Mouse (Mus musculus) stomach, embryonic 14.5 days (tissue): ENCODE data around the gene Cdc25a. TPM values are rescaled to one million over a fixed set of nuclear protein-coding genes. Genes with fewer than 3 reads are reported as not detected.

Source experiments
- ATAC-seq: fragments of 200-750 bp; cut with Nextera tagmentation; 2 replicates; pipeline ENCODE4 v1.8.0; 2017; ENCODE audit warnings: low read depth, moderate TSS enrichment; ENCODE audit not compliant: insufficient number of reproducible peaks, insufficient read depth, low FRiP score
- H3K27ac ChIP-seq: fragments of 300-500 bp; sonication (generic); 2 replicates; pipeline ENCODE4 v1.5.1; 2014; ENCODE audit warnings: mild to moderate bottlenecking, low read length, moderate library complexity, mixed read lengths
- H3K27me3 ChIP-seq: fragments of 300-500 bp; sonication (generic); 2 replicates; pipeline ENCODE4 v1.6.1; 2014; ENCODE audit warnings: low read length, control low read depth, mixed read lengths; ENCODE audit not compliant: control insufficient read depth, insufficient read depth
- H3K36me3 ChIP-seq: fragments of 300-500 bp; sonication (generic); 2 replicates; pipeline ENCODE4 v1.6.1; 2014; ENCODE audit warnings: mild to moderate bottlenecking, control low read depth, low read length, moderate library complexity, mixed read lengths; ENCODE audit not compliant: control insufficient read depth, insufficient read depth
- H3K4me1 ChIP-seq: fragments of 300-500 bp; sonication (generic); 2 replicates; pipeline ENCODE4 v1.6.1; 2014; ENCODE audit warnings: low read length, control low read depth, mixed read lengths; ENCODE audit not compliant: control insufficient read depth, insufficient read depth
- H3K4me2 ChIP-seq: fragments of 300-500 bp; sonication (generic); replicated peaks from 2 replicates; pipeline ENCODE4 v1.6.1; 2014; ENCODE audit warnings: low read depth, low read length, control low read depth
- H3K4me3 ChIP-seq: fragments of 300-500 bp; sonication (generic); 2 replicates; pipeline ENCODE4 v1.5.1; 2014; ENCODE audit warnings: low read depth, low read length, control low read depth
- H3K9ac ChIP-seq: fragments of 300-500 bp; sonication (generic); replicated peaks from 2 replicates; pipeline ENCODE4 v1.6.1; 2014; ENCODE audit warnings: low read depth, mild to moderate bottlenecking, control low read depth, low read length, moderate library complexity, mixed read lengths
- H3K9me3 ChIP-seq: fragments of 300-500 bp; sonication (generic); 2 replicates; pipeline ENCODE4 v1.6.1; 2016; ENCODE audit warnings: low read depth, low read length, control low read depth; ENCODE audit not compliant: control insufficient read depth
- WGBS: fragments of 180-500 bp; shearing (Covaris S2); extraction: QIAGEN DNeasy Blood & Tissue Kit; methylation state at CpG from one replicate; pipeline ENCODE4 v1.1.7; 2014; 5-methylcytosine and 5-hydroxymethylcytosine counted together
- polyA plus RNA-seq: library from polyadenylated mRNA; unstranded; fragments of >200 nt; fragmentation: Nextera tagmentation; extraction: Ambion mirVana; gene quantifications from 2 replicates; pipeline ENCODE4 v1.2.1, GENCODE M21; 2014

The Cdc25a gene
- polyA plus RNA-seq, 1 experiment from 2014 or later: 25.2 TPM

GRCm38 (mm10) chr9:109855947-109856346, 19.4 kb upstream of the Cdc25a start:
- no peak overlapping the region for H3K27ac ChIP-seq
- no peaks in the 10 kb centered on the region for H3K27me3 ChIP-seq
- H3K9me3 ChIP-seq: no peaks in the 10 kb centered on the region
- no peaks in the 10 kb centered on the region for H3K36me3 ChIP-seq
- H3K9ac ChIP-seq: no peak overlapping the region
- H3K4me3 ChIP-seq: no peak overlapping the region
- no peak for ATAC-seq
- WGBS: 67% methylated on average over 6 of the region's 6 CpGs
- H3K4me2 ChIP-seq: no peak overlapping the region
- H3K4me1 ChIP-seq: no peaks in the 10 kb centered on the region

- Histone ChIP-seq H3K36me3 (no peaks in the 10 kb centered on the region), H3K9ac (no peak overlapping the region), H3K4me3 (no peak overlapping the region), H3K27ac (no peak overlapping the region), H3K9me3 (no peaks in the 10 kb centered on the region), H3K4me2 (peak overlapping the region; percentile 19), H3K4me1 (no peaks in the 10 kb centered on the region), H3K27me3 (no peaks in the 10 kb centered on the region)
- 19% methylated on average over 20 of the region's 20 CpGs for WGBS
- 0 out of 2 replicates have a peak, but pooled peaks have one; percentile 42 for ATAC-seq
These were observed 12.9 kb upstream of the Cdc25a start for GRCm38 (mm10) chr9:109862397-109863044.

DNA sequence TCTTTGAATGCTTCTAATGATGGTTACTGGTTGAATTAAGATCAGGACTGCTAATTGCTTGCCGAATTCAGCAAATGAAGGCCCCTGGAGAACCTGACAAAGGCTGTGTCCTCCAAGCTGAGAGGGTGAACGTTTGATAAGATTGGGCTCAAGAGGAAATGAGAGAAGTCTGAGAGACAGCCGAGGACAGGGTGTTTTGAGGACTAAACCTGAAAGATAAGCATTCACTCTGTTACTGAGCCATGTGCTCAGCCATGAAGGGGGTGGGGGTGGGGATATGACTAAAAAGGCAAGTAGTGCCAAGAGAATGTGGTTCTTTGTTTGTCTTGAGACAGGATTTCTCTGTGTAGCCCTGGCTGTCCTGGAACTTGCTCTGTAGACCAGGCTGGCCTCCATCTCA, 12.3 kb upstream of the Cdc25a start:
- no peaks in the 10 kb centered on the region for H3K36me3 ChIP-seq
- H3K27me3 ChIP-seq: no peaks in the 10 kb centered on the region
- no peak overlapping the region for H3K4me3 ChIP-seq
- H3K9ac ChIP-seq: no peak overlapping the region
- no peak overlapping the region for H3K27ac ChIP-seq
- no peak overlapping the region for H3K4me2 ChIP-seq
- no peak for ATAC-seq
- H3K9me3 ChIP-seq: no peaks in the 10 kb centered on the region
- 55% methylated on average over 3 of the region's 3 CpGs for WGBS
- no peaks in the 10 kb centered on the region for H3K4me1 ChIP-seq

GRCm38 (mm10) chr9:109866218-109866617, 9.2 kb upstream of the Cdc25a start:
- no peak overlapping the region for H3K27ac ChIP-seq
- ATAC-seq: no peak
- H3K4me1 ChIP-seq: 0 out of 2 replicates have a peak, but pooled peaks cover 2% of the 10 kb centered on the region
- no peak overlapping the region for H3K4me2 ChIP-seq
- no peaks in the 10 kb centered on the region for H3K9me3 ChIP-seq
- no peak overlapping the region for H3K9ac ChIP-seq
- no peaks in the 10 kb centered on the region for H3K27me3 ChIP-seq
- H3K36me3 ChIP-seq: no peaks in the 10 kb centered on the region
- no peak overlapping the region for H3K4me3 ChIP-seq
- 46% methylated on average over 2 of the region's 2 CpGs for WGBS

- Histone ChIP-seq H3K4me1 (0 out of 2 replicates have a peak, but pooled peaks cover 3% of the 10 kb centered on the region), H3K27ac (no peak overlapping the region), H3K27me3 (no peaks in the 10 kb centered on the region), H3K9ac (no peak overlapping the region), H3K36me3 (no peaks in the 10 kb centered on the region), H3K4me2 (no peak overlapping the region), H3K9me3 (no peaks in the 10 kb centered on the region), H3K4me3 (no peak overlapping the region)
- 28% methylated on average over 6 of the region's 6 CpGs for WGBS
- ATAC-seq: no peak
These were observed 4.3 kb upstream of the Cdc25a start for GRCm38 (mm10) chr9:109870983-109871572.

DNA sequence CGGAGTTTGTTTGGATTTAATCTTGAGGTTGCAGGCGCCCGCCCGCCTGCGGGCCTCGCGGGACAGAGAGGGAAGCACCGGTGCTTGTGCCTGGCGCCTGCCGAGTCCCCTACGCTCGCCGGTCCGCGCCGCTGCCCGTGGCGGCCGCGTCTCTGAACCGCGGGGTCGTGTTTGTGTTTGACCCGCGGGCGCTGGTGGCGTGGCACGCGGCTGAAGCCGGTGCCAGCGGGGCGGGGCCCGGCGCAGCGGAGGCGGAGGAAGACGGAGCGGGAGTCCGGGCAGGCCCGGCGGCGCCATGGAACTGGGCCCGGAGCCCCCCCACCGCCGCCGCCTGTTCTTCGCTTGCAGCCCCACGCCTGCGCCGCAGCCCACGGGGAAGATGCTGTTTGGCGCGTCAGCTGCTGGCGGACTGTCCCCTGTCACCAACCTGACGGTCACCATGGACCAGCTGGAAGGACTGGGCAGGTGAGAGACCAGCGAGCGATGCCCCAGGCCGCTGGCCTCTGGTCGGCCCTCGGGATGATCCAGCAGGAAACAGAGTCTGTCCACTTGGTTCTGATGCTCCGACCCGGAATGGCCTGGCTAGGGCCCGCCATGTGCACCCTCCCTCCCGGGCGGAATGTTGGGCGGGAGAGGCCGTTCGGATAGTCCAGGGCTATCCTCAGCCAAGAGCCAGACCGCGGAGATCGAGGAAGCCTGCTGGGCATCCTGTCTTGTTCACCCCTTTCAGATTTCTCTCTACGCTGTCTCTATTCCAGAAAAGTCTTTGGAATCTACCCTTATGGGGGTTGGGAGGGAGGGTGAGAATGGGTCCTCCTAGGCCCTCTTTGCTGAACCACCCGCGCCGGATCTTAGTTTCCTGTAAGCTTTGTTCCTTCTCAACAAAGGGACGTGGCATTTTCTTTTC, 569 bp downstream of the Cdc25a start:
- ATAC-seq: peak; percentile 53
- Histone ChIP-seq H3K9me3 (no peaks in the 10 kb centered on the region), H3K36me3 (peaks cover 29% of the 10 kb centered on the region), H3K4me2 (peak overlapping the region; percentile 74), H3K27ac (peak overlapping the region; percentile 94), H3K4me1 (0 out of 2 replicates have a peak, but pooled peaks cover 10% of the 10 kb centered on the region), H3K4me3 (peak overlapping the region; percentile 99), H3K27me3 (no peaks in the 10 kb centered on the region), H3K9ac (peak overlapping the region; percentile 97)
- 0% methylated on average over 61 of the region's 76 CpGs for WGBS

GRCm38 (mm10) chr9:109876756-109877155, 1.4 kb downstream of the Cdc25a start:
- H3K9ac ChIP-seq: peak overlapping the region; percentile 97
- peak overlapping the region; percentile 94; the same call in 1 of the 2 replicates for H3K27ac ChIP-seq
- peaks cover 36% of the 10 kb centered on the region for H3K36me3 ChIP-seq
- 2% methylated on average over 3 of the region's 3 CpGs for WGBS
- no peak for ATAC-seq
- H3K9me3 ChIP-seq: no peaks in the 10 kb centered on the region
- H3K4me3 ChIP-seq: peak overlapping the region; percentile 99
- H3K27me3 ChIP-seq: no peaks in the 10 kb centered on the region
- H3K4me1 ChIP-seq: 0 out of 2 replicates have a peak, but pooled peaks cover 7% of the 10 kb centered on the region
- H3K4me2 ChIP-seq: peak overlapping the region; percentile 74

DNA sequence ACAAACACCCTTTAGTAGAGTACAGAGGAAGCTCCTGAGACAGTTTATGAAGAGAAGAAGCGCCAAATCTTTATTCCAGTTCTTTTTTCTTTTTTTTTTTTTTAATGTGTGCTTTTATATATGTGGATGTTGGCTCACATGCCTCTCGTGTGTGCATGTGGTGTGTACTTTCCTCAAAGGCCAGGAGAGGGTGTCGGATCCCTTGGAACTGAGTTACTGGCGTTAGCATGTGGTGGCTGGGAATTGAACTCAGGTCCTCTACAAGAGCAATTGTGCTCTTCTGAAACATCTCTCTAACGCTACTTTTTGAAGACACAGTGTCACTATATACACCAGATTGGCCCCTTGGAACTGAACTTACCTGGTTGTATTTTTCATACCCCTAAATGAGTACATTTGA, 2.3 kb downstream of the Cdc25a start:
- ATAC-seq: no peak
- peak overlapping the region; percentile 74 for H3K4me2 ChIP-seq
- WGBS: 82% methylated on average over 5 of the region's 5 CpGs

More for the DNA sequence above, 2.3 kb downstream of the Cdc25a start:
- Histone ChIP-seq H3K27ac (no peak overlapping the region), H3K9me3 (no peaks in the 10 kb centered on the region), H3K4me1 (0 out of 2 replicates have a peak, but pooled peaks cover 7% of the 10 kb centered on the region), H3K27me3 (no peaks in the 10 kb centered on the region), H3K4me3 (peak overlapping the region; percentile 99), H3K9ac (no peak overlapping the region; the same call in 1 of the 2 replicates), H3K36me3 (peaks cover 45% of the 10 kb centered on the region)
